Mouse (Mus musculus): ENCODE data around the gene Pdcl2. TPM values are rescaled to one million over a fixed set of nuclear protein-coding genes. Genes with fewer than 3 reads are reported as not detected.

Gene Pdcl2
- not detected in 2 replicates for total RNA-seq (2014; fragmentation: Nextera tagmentation)
- not detected in 2 replicates for total RNA-seq (2017)
- polyA plus RNA-seq (2012) = not detected in 2 replicates

DNA sequence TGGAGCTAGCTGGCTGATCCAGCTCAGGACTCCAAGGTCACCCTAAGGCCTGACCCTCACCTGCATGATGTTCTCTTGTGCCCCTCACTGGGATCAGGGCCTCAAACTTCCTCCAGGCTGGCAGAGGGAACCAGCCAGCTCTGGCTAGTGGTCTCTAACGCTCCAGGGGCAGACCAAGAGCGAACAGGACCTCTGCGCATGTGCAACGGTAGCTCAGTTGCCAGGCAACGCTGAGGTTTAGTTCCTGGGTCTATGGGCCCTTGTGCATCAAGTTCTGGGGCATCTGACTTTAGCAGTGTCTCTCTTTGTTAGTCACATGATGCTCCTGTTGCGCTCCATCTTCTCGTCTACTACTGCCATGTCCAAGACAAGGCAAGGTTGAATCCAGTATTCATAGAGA, at the start of gene Pdcl2:
TSS of gene Pdcl2 (minus strand) at position 204 of the 400 bp plus-strand sequence.
- Histone ChIP-seq H3K9me3 (replicated peaks) (no peaks in the 10 kb centered on the region), H3K27me3 (ENCODE audit: insufficient read depth, low read length) (peaks cover 17% of the 10 kb centered on the region), H3K36me3 (replicated peaks) (no peaks in the 10 kb centered on the region), H3K4me3 (ENCODE audit: low read depth, low read length) (no peak within 1 kb of the TSS), H3K4me1 (ENCODE audit: insufficient read depth, low read depth, low read length) (no peaks in the 10 kb centered on the region)
- ATAC-seq (ENCODE audit: extremely low read depth, insufficient number of reproducible peaks, low FRiP score, poor library complexity, severe bottlenecking) (no peak), DNase-seq (ENCODE audit: low spot score) (no peak)
- no peak for TF ChIP-seq CTCF (IDR thresholded peaks at IDR 0.05; ENCODE audit: low read depth, low read length)
- no peak for TF ChIP-seq POLR2AphosphoS5 (IDR thresholded peaks at IDR 0.05; ENCODE audit: insufficient replicate concordance, low read depth, low read length)
- TF ChIP-seq GATA2 (IDR thresholded peaks at IDR 0.05; ENCODE audit: borderline replicate concordance, low read depth, low read length) = no peak
- no peak for TF ChIP-seq TAL1 (conservative IDR thresholded peaks at IDR 0.05; ENCODE audit: low read depth, low read length)
- TF ChIP-seq GATA1 (IDR thresholded peaks at IDR 0.05; ENCODE audit: borderline replicate concordance, low read length) = no peak

DNA sequence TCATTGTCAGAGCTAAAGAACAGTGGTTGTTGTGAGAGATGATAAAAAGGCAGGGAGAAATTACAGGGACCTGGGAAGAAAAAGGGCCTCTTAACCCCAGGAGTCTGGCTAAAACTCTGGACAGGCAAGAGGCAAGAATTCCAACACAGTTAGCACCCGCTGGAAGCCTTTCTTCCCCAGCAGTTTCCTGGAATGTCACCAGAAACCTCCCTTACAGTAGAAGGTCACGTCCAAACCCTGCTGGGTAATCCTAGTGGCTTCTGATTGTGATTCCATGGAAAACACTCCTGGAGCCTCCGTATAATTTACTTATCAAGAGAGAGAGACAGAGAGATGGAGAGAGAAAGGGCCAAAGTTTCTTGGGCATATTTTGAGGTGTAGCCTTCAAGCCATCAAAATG, 48.3 kb upstream of the Pdcl2 start:
- no peak for ATAC-seq (ENCODE audit: extremely low read depth, insufficient number of reproducible peaks, low FRiP score, poor library complexity, severe bottlenecking)
- DNase-seq (ENCODE audit: low spot score) = no peak

DNA sequence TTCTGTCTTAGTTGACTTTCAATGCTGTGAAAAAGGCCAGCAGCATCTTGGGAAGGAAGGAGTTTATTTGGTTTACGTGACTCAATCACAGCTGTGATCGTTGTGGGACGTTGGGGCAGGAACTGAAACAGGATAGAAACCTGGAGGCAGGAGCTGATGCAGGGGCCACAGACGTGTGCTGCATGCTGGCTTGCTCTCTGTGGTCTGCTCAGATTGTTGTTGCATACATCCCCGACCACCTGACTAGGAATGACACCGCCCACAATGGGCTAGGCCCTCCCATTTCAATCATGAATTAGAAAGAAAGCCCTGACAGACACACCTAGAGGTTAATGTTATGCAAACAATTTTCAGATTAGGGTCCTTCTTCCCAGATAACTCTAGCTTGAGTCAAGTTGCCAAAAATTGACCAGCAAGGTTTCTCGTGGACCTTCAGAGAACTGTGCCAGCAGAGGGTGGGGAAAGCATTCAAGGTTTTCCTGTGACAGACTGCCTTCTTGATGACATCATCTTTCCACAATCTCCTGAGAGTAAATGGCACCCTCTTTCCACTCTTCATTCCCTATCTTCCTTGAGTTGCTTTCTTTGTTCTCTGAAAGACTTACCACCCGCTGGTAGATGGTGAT, 38.4 kb upstream of the Pdcl2 start:
- Histone ChIP-seq H3K9me3 (replicated peaks) (no peaks in the 10 kb centered on the region), H3K27me3 (ENCODE audit: insufficient read depth, low read length) (peaks cover 3% of the 10 kb centered on the region; the same call in 1 of the 2 replicates), H3K4me3 (ENCODE audit: low read depth, low read length) (no peak overlapping the region), H3K36me3 (replicated peaks) (no peaks in the 10 kb centered on the region), H3K4me1 (ENCODE audit: insufficient read depth, low read depth, low read length) (no peaks in the 10 kb centered on the region)
- ATAC-seq (ENCODE audit: extremely low read depth, insufficient number of reproducible peaks, low FRiP score, poor library complexity, severe bottlenecking) (no peak), DNase-seq (ENCODE audit: low spot score) (no peak)
- TF ChIP-seq TAL1 (conservative IDR thresholded peaks at IDR 0.05; ENCODE audit: low read depth, low read length) (no peak), GATA2 (IDR thresholded peaks at IDR 0.05; ENCODE audit: borderline replicate concordance, low read depth, low read length) (no peak), GATA1 (IDR thresholded peaks at IDR 0.05; ENCODE audit: borderline replicate concordance, low read length) (no peak), POLR2AphosphoS5 (IDR thresholded peaks at IDR 0.05; ENCODE audit: insufficient replicate concordance, low read depth, low read length) (no peak), CTCF (IDR thresholded peaks at IDR 0.05; ENCODE audit: low read depth, low read length) (no peak)

More for the DNA sequence above, 48.3 kb upstream of the Pdcl2 start:
- TF ChIP-seq CTCF (IDR thresholded peaks at IDR 0.05; ENCODE audit: low read depth, low read length) (no peak), TAL1 (conservative IDR thresholded peaks at IDR 0.05; ENCODE audit: low read depth, low read length) (no peak), POLR2AphosphoS5 (IDR thresholded peaks at IDR 0.05; ENCODE audit: insufficient replicate concordance, low read depth, low read length) (no peak), GATA1 (IDR thresholded peaks at IDR 0.05; ENCODE audit: borderline replicate concordance, low read length) (no peak), GATA2 (IDR thresholded peaks at IDR 0.05; ENCODE audit: borderline replicate concordance, low read depth, low read length) (no peak)
- Histone ChIP-seq H3K4me3 (ENCODE audit: low read depth, low read length) (no peak overlapping the region), H3K27me3 (ENCODE audit: insufficient read depth, low read length) (peaks cover 2% of the 10 kb centered on the region), H3K36me3 (replicated peaks) (no peaks in the 10 kb centered on the region), H3K4me1 (ENCODE audit: insufficient read depth, low read depth, low read length) (no peaks in the 10 kb centered on the region), H3K9me3 (replicated peaks) (no peaks in the 10 kb centered on the region)

DNA sequence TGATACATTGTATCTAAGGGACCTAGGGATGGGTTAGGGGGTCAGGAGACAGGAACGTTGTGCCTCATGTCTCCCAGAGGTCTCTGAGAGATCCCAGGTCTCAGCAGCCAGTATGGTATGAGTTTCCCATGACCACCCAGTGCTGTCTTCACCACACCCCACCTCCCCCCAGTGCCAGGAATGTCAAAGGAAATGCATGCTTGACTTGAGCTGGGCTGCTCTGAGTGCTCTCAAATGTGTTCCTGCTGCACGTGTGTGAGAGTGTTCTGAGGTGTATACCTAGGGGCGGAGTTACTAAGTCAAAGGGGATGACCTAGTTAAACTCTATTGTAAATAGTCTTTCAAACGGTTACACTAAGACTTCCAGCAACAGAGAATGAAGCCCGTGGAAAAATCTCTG, 34.5 kb upstream of the Pdcl2 start:
- no peaks in the 10 kb centered on the region for H3K4me1 ChIP-seq (ENCODE audit: insufficient read depth, low read depth, low read length)
- no peaks in the 10 kb centered on the region for H3K36me3 ChIP-seq (replicated peaks)
- peaks cover 6% of the 10 kb centered on the region for H3K27me3 ChIP-seq (ENCODE audit: insufficient read depth, low read length)
- no peak for DNase-seq (ENCODE audit: low spot score)
- TF ChIP-seq GATA2 (IDR thresholded peaks at IDR 0.05; ENCODE audit: borderline replicate concordance, low read depth, low read length) (no peak), CTCF (IDR thresholded peaks at IDR 0.05; ENCODE audit: low read depth, low read length) (no peak)
- H3K9me3 ChIP-seq (replicated peaks) = no peaks in the 10 kb centered on the region
- H3K4me3 ChIP-seq (ENCODE audit: low read depth, low read length) = no peak overlapping the region
- no peak for ATAC-seq (ENCODE audit: extremely low read depth, insufficient number of reproducible peaks, low FRiP score, poor library complexity, severe bottlenecking)

DNA sequence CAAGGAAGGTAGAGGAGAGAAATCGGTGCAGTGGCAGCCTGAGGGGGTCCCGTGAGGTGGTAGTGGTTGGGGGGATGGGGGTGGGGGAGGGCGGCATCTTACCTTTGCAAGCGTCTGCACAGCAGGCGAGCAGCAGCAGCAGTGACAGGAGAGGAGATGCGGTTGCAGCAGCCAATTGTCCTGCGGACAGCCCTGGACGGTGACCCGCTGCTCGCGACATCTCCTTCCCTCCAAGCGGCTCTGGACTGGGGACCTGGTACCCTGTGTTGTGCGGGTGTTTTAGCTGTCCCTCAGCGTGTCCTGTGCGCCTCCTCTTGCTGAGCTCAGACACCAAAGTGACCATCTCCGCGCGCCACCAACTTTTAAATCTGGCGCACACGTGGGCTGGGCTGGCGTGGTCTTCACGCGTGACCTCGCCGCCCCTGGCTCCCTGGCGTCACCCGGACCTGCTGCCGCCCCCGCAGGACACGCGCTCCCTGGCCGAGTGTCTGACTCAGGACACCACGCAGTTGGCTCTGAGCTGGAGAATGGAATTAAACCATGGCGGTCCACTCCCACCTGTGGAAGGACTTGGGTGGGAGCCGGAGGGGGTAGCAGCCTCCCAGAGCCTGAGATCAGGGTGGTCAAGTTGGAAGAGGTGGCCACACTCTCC, 32.6 kb upstream of the Pdcl2 start, which contains the start of gene Nmu:
TSS of gene Nmu (minus strand) at position 336 of the 652 bp plus-strand sequence.
- TF ChIP-seq GATA2 (IDR thresholded peaks at IDR 0.05; ENCODE audit: borderline replicate concordance, low read depth, low read length) = no peak
- no peak for TF ChIP-seq POLR2AphosphoS5 (IDR thresholded peaks at IDR 0.05; ENCODE audit: insufficient replicate concordance, low read depth, low read length)
- TF ChIP-seq GATA1 (IDR thresholded peaks at IDR 0.05; ENCODE audit: borderline replicate concordance, low read length) = no peak
- no peak for TF ChIP-seq CTCF (IDR thresholded peaks at IDR 0.05; ENCODE audit: low read depth, low read length)
- TF ChIP-seq TAL1 (conservative IDR thresholded peaks at IDR 0.05; ENCODE audit: low read depth, low read length) = no peak
- ATAC-seq (ENCODE audit: extremely low read depth, insufficient number of reproducible peaks, low FRiP score, poor library complexity, severe bottlenecking) (no peak), DNase-seq (ENCODE audit: low spot score) (no peak)
- peaks cover 6% of the 10 kb centered on the region for H3K27me3 ChIP-seq (ENCODE audit: insufficient read depth, low read length)
- no peaks in the 10 kb centered on the region for H3K36me3 ChIP-seq (replicated peaks)
- no peak within 1 kb of the TSS for H3K4me3 ChIP-seq (ENCODE audit: low read depth, low read length)
- H3K9me3 ChIP-seq (replicated peaks) = no peaks in the 10 kb centered on the region
- no peaks in the 10 kb centered on the region for H3K4me1 ChIP-seq (ENCODE audit: insufficient read depth, low read depth, low read length)

DNA sequence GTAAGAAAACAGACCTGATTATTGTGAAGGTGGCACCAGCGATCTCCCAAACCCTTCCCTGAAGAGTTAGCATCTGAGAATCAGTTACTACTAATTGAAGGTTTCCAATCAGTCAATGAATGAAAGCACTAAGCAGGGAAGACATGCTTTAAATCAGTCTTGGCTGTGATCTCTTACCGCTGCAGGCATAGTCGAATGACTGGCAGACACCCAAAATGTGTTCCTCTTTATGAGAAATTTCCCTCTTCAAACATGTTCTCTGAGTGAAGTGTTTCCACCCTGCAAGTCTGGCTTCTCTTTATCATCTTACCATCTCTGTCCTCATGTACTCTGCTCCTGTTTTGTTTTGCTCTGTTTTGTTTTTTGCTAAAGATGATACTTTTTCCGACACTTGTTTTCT, 29.8 kb upstream of the Pdcl2 start:
- ATAC-seq (ENCODE audit: extremely low read depth, insufficient number of reproducible peaks, low FRiP score, poor library complexity, severe bottlenecking) = no peak
- DNase-seq (ENCODE audit: low spot score) = no peak
- no peaks in the 10 kb centered on the region for H3K36me3 ChIP-seq (replicated peaks)
- H3K4me3 ChIP-seq (ENCODE audit: low read depth, low read length) = no peak overlapping the region
- peaks cover 6% of the 10 kb centered on the region for H3K27me3 ChIP-seq (ENCODE audit: insufficient read depth, low read length)
- TF ChIP-seq TAL1 (conservative IDR thresholded peaks at IDR 0.05; ENCODE audit: low read depth, low read length) (no peak), GATA2 (IDR thresholded peaks at IDR 0.05; ENCODE audit: borderline replicate concordance, low read depth, low read length) (no peak), POLR2AphosphoS5 (IDR thresholded peaks at IDR 0.05; ENCODE audit: insufficient replicate concordance, low read depth, low read length) (no peak), GATA1 (IDR thresholded peaks at IDR 0.05; ENCODE audit: borderline replicate concordance, low read length) (no peak), CTCF (IDR thresholded peaks at IDR 0.05; ENCODE audit: low read depth, low read length) (no peak)
- no peaks in the 10 kb centered on the region for H3K4me1 ChIP-seq (ENCODE audit: insufficient read depth, low read depth, low read length)
- no peaks in the 10 kb centered on the region for H3K9me3 ChIP-seq (replicated peaks)
